Mouse (Mus musculus) bone marrow macrophage, adult 2 months (primary cell): ENCODE measurements around the gene Grid1.

Experiments used
- CTCF ChIP-seq: IDR thresholded peaks from 2 replicates; pipeline ENCODE4 v1.5.1; 2012; ENCODE audit warnings: low read depth, mild to moderate bottlenecking, low read length, moderate library complexity
- POLR2A ChIP-seq: IDR thresholded peaks from 2 replicates; pipeline ENCODE4 v1.6.1; 2012; ENCODE audit warnings: mild to moderate bottlenecking, low read depth, low read length, borderline replicate concordance

DNA sequence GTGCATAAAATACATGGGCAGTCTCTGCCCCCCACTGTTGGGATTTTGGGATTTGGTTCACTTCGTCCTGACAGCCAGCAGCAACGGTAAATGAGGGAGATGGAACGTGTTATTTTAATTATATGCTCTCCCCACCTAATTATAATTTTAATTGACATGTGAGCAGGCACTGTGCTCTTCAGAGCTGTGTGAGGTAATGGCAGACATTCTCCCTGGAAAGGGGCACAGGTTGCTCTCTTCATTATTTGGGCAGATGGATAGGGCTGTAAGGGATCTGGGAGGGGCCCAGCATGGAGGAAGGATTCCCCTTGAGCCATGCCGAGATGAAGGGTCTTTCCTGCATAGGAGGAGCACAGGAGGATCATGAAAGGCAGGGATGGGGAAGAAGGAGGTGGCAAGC, 26.9 kb downstream of the Grid1 start:
- no peak for TF ChIP-seq CTCF
- TF ChIP-seq POLR2A: no peak
